Mouse (Mus musculus) C2C12 (cell line): ENCODE results near the gene Gm1123. TPM values are rescaled to one million over a fixed set of nuclear protein-coding genes. Genes with fewer than 3 reads are reported as not detected.

Source experiments
- H3K27me3 ChIP-seq: one replicate; pipeline ENCODE4 v1.6.1; 2011; ENCODE audit not compliant: control insufficient read depth, insufficient read depth, insufficient read length
- H3K36me3 ChIP-seq: one replicate; pipeline ENCODE4 v1.6.1; 2011; ENCODE audit not compliant: control insufficient read depth, insufficient read depth
- H3K4me3 ChIP-seq: one replicate; pipeline ENCODE4 v1.5.1; 2011; ENCODE audit warnings: mild to moderate bottlenecking, control low read depth; ENCODE audit not compliant: poor library complexity, insufficient read depth, severe bottlenecking
- H3K79me2 ChIP-seq: one replicate; pipeline ENCODE4 v1.6.1; 2011; ENCODE audit not compliant: control insufficient read depth, insufficient read depth
- H3K79me3 ChIP-seq: one replicate; pipeline ENCODE4 v1.6.1; 2011; ENCODE audit warnings: low read depth, control low read depth
- H3ac ChIP-seq: one replicate; pipeline ENCODE3; 2011; ENCODE audit warnings: low read depth; ENCODE audit not compliant: control insufficient read depth, insufficient read length
- CEBPB ChIP-seq: IDR thresholded peaks from one replicate; pipeline ENCODE4 v1.6.1; 2011; ENCODE audit warnings: low read depth, mild to moderate bottlenecking, control low read depth, moderate library complexity
- CTCF ChIP-seq: IDR thresholded peaks from one replicate; pipeline ENCODE4 v1.5.1; 2011; ENCODE audit not compliant: control insufficient read depth, insufficient read depth, insufficient read length
- FOSL1 ChIP-seq: IDR thresholded peaks from one replicate; pipeline ENCODE4 v1.8.0; 2011; ENCODE audit warnings: mild to moderate bottlenecking, low read length; ENCODE audit not compliant: poor library complexity, insufficient read depth, severe bottlenecking
- MAX ChIP-seq: IDR thresholded peaks from one replicate; pipeline ENCODE4 v1.6.1; 2011; ENCODE audit warnings: mild to moderate bottlenecking, control low read depth
- MYOD1 ChIP-seq: IDR thresholded peaks from one replicate; pipeline ENCODE4 v1.6.1; 2011; ENCODE audit warnings: low read depth; ENCODE audit not compliant: control insufficient read depth, insufficient read length
- MYOG ChIP-seq: IDR thresholded peaks from one replicate; pipeline ENCODE4 v1.6.1; 2011; ENCODE audit not compliant: control insufficient read depth, insufficient read length; ENCODE audit errors: extremely low read depth
- USF1 ChIP-seq: IDR thresholded peaks from one replicate; pipeline ENCODE4 v1.6.1; 2011; ENCODE audit warnings: low read depth, mild to moderate bottlenecking, control low read depth, moderate library complexity
- polyA plus RNA-seq: library from polyadenylated mRNA; unstranded; fragments of >200 nt; fragmentation: generic; extraction: Trizol; gene quantifications from one replicate; pipeline ENCODE4 v1.2.1, GENCODE M21; 2012; ENCODE audit warnings: missing spikeins

The Gm1123 gene
- polyA plus RNA-seq, 1 experiment, result not detected

DNA sequence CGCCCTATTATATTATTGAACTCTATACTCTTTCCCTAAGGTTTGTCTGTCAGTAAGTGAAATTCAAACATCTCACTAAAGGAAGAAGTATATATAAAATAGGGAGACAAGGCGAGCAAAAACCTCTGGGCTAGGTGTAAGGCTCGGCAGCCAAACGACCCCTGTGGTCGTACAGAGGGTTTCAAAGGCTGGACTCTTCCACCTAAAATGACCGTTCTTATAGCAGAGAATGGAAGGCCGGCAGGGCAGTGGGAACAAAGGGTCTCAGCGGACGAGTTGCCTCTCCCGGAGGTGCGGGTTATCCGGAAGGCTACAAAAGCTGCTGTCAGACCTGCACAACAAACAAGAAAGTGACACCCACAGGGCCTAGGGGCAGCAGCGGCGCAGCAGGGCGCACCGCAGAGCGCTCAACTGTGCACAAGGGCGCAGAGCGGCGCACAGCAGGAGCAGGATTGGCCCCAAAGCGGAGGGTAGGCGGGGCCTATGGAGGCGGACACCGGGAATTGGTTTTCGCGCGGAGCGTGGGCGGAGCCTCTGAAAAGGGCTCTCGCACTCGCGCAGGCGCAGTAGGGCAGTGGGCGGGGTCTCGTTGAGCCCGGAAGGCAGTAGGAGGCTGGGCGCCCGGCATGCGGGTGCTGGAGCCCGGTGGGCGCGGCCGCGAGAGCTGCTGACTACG, 49.6 kb downstream of the Gm1123 start, which contains the start of gene Faim:
TSS of gene Faim (plus strand) at position 574 of the 676 bp plus-strand sequence.
- no peaks in the 10 kb centered on the region for H3K27me3 ChIP-seq

GRCm38 (mm10) chr9:98979431-98980416, 55.8 kb downstream of the Gm1123 start:
- TF ChIP-seq MYOD1, result no peak
- no peak for TF ChIP-seq CEBPB
- TF ChIP-seq USF1, result no peak
- TF ChIP-seq MAX, result no peak
- TF ChIP-seq CTCF, result peak; percentile 85
- no peak for TF ChIP-seq MYOG
- H3K27me3 ChIP-seq, result no peaks in the 10 kb centered on the region
- H3K36me3 ChIP-seq, result no peaks in the 10 kb centered on the region
- no peak overlapping the region for H3ac ChIP-seq
- H3K79me3 ChIP-seq, result no peaks in the 10 kb centered on the region
- no peaks in the 10 kb centered on the region for H3K79me2 ChIP-seq
- H3K4me3 ChIP-seq, result peak overlapping the region; percentile 14

More for the DNA sequence above, 49.6 kb downstream of the Gm1123 start, which contains the start of gene Faim:
- Histone ChIP-seq H3K4me3 (peak within 1 kb of the TSS; percentile 57), H3K79me2 (peaks cover 23% of the 10 kb centered on the region), H3K79me3 (peaks cover 4% of the 10 kb centered on the region), H3ac (peak within 1 kb of the TSS; percentile 89), H3K36me3 (no peaks in the 10 kb centered on the region)
- TF ChIP-seq MYOG, result no peak
- TF ChIP-seq CEBPB, result no peak
- TF ChIP-seq CTCF, result no peak
- no peak for TF ChIP-seq FOSL1
- TF ChIP-seq USF1, result no peak
- TF ChIP-seq MYOD1, result no peak
- TF ChIP-seq MAX, result no peak

DNA sequence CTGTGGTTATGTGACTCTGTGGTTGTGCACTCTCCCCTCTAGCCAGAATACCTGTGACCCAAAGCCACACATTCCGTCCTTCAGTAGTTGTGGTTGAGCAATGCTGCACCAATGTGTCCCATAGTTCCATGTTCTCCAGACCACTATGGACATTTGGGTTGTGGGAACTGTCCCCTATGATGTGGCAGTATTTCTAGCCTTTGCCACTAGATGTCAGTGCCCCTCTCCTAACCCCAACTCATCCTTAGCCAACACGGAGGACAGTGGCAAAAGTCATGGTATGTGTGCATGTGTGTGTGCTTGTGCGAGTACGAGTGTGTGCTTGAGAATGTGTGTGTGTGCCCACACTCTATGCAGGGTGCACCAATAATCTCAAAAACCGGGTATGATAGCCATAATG, 59.0 kb downstream of the Gm1123 start:
- Histone ChIP-seq H3K27me3 (peaks cover 21% of the 10 kb centered on the region), H3K79me3 (no peaks in the 10 kb centered on the region), H3K4me3 (no peak overlapping the region), H3K79me2 (no peaks in the 10 kb centered on the region), H3K36me3 (no peaks in the 10 kb centered on the region), H3ac (no peak overlapping the region)
- TF ChIP-seq MYOD1, result no peak
- TF ChIP-seq MAX, result no peak
- peak; percentile 37 for TF ChIP-seq CTCF
- peak; percentile 34 for TF ChIP-seq CEBPB

DNA sequence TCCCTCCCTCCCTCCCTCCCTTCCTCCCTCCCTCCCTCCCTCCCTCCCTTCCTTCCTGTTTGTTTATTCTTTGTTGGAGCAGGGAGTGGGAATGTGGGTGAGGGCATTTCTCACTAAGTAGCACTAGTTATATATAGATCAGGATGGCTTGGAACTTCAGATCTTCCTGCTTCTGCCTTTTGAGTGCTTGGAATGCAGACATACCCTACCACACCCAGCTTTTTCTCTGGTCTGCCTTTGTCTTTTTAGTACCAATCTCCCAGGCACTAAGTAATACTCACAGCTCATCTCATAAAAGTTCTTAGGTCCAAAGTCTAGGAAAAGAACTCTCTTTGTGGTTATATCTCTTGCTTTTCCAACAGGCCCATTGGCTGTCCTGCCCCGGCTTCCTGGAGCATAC, 59.4 kb downstream of the Gm1123 start:
- Histone ChIP-seq H3K36me3 (no peaks in the 10 kb centered on the region), H3K27me3 (peaks cover 21% of the 10 kb centered on the region), H3K79me2 (no peaks in the 10 kb centered on the region), H3K79me3 (no peaks in the 10 kb centered on the region), H3K4me3 (no peak overlapping the region), H3ac (no peak overlapping the region)
- no peak for TF ChIP-seq MYOG
- TF ChIP-seq MYOD1, result no peak
- TF ChIP-seq FOSL1, result no peak
- no peak for TF ChIP-seq USF1
- no peak for TF ChIP-seq MAX
- TF ChIP-seq CEBPB, result no peak
- no peak for TF ChIP-seq CTCF

DNA sequence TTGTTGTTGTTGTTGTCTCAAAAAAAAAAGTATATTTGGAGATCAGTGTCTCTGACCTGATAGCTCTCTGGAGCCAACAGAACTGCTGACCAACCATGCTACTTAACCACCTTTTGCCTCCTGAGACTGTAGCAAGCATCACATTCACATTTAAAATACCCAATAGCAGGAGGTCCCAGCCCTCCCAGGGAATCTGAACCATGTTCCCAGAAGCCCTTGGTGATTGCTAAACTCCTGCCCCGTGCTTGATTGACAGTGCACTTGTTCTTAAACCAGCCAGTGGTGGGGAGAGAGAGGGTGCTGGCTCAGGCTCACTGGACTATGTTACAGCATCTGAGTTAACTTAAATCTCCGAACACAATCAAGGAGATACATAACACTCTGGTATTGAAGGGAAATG, 60.6 kb downstream of the Gm1123 start:
- Histone ChIP-seq H3K36me3 (no peaks in the 10 kb centered on the region), H3K79me2 (no peaks in the 10 kb centered on the region), H3K79me3 (no peaks in the 10 kb centered on the region), H3ac (no peak overlapping the region), H3K27me3 (peaks cover 26% of the 10 kb centered on the region), H3K4me3 (no peak overlapping the region)
- TF ChIP-seq MYOG (no peak), USF1 (no peak), MAX (no peak), FOSL1 (no peak), CTCF (no peak), CEBPB (no peak), MYOD1 (no peak)

GRCm38 (mm10) chr9:98973561-98973960, 62.0 kb downstream of the Gm1123 start:
- Histone ChIP-seq H3K36me3 (no peaks in the 10 kb centered on the region), H3K79me2 (no peaks in the 10 kb centered on the region), H3K27me3 (peaks cover 26% of the 10 kb centered on the region), H3K79me3 (no peaks in the 10 kb centered on the region), H3K4me3 (no peak overlapping the region), H3ac (no peak overlapping the region)
- no peak for TF ChIP-seq CTCF
- TF ChIP-seq MAX, result no peak
- no peak for TF ChIP-seq CEBPB
- no peak for TF ChIP-seq MYOD1
- no peak for TF ChIP-seq USF1
- TF ChIP-seq FOSL1, result no peak
- no peak for TF ChIP-seq MYOG
